Mouse (Mus musculus) heart, postnatal 0 days (tissue): ENCODE results near the gene Slc6a9. TPM values are rescaled to one million over a fixed set of nuclear protein-coding genes. Genes with fewer than 3 reads are reported as not detected.

ENCODE experiments used
- ATAC-seq: fragments of 200-750 bp; cut with Nextera tagmentation; 2 replicates; pipeline ENCODE4 v1.8.0; 2017; ENCODE audit warnings: low read depth, moderate number of reproducible peaks, moderate library complexity; ENCODE audit not compliant: insufficient read depth
- DNase-seq: peaks from one replicate; pipeline ENCODE4 v3.0.0-alpha.2; 2016; ENCODE audit warnings: low spot score
- H3K27ac ChIP-seq: fragments of 300-500 bp; sonication (generic); 2 replicates; pipeline ENCODE4 v1.5.1; 2014; ENCODE audit warnings: low read depth, mild to moderate bottlenecking
- H3K27me3 ChIP-seq: fragments of 300-500 bp; sonication (generic); 2 replicates; pipeline ENCODE4 v1.6.1; 2014; ENCODE audit warnings: low read length, mixed read lengths; ENCODE audit not compliant: control insufficient read depth, insufficient read depth
- H3K36me3 ChIP-seq: fragments of 300-500 bp; sonication (generic); replicated peaks from 2 replicates; pipeline ENCODE4 v1.6.1; 2014; ENCODE audit warnings: low read length, mixed read lengths; ENCODE audit not compliant: control insufficient read depth, insufficient read depth
- H3K4me1 ChIP-seq: fragments of 300-500 bp; sonication (generic); 2 replicates; pipeline ENCODE4 v1.6.1; 2014; ENCODE audit warnings: antibody characterized with exemption; ENCODE audit not compliant: control insufficient read depth, insufficient read depth
- H3K4me2 ChIP-seq: fragments of 300-500 bp; sonication (generic); 2 replicates; pipeline ENCODE4 v1.6.1; 2014; ENCODE audit warnings: low read depth, mild to moderate bottlenecking, low read length, moderate library complexity
- H3K4me3 ChIP-seq: fragments of 300-500 bp; sonication (generic); 2 replicates; pipeline ENCODE4 v1.5.1; 2014; ENCODE audit warnings: low read depth, low read length
- H3K9ac ChIP-seq: fragments of 300-500 bp; sonication (generic); replicated peaks from 2 replicates; pipeline ENCODE4 v1.6.1; 2014; ENCODE audit warnings: low read depth, low read length, mixed read lengths
- H3K9me3 ChIP-seq: fragments of 300-500 bp; sonication (generic); replicated peaks from 2 replicates; pipeline ENCODE4 v1.6.1; 2016; ENCODE audit warnings: low read length; ENCODE audit not compliant: control insufficient read depth
- CTCF ChIP-seq: IDR thresholded peaks from 2 replicates; pipeline ENCODE4 v1.5.1; 2016; ENCODE audit warnings: antibody characterized with exemption, control low read depth, low read depth
- EP300 ChIP-seq: IDR thresholded peaks from 2 replicates; pipeline ENCODE4 v1.6.1; 2016; ENCODE audit warnings: antibody characterized with exemption, low read depth
- WGBS: fragments of 180-500 bp; shearing (Covaris S2); extraction: QIAGEN DNeasy Blood & Tissue Kit; methylation state at CpG from one replicate; pipeline ENCODE4 v1.1.7; 2014; 5-methylcytosine and 5-hydroxymethylcytosine counted together
- polyA plus RNA-seq: library from polyadenylated mRNA; unstranded; fragments of >200 nt; fragmentation: Nextera tagmentation; extraction: Ambion mirVana; gene quantifications from 2 replicates; pipeline ENCODE4 v1.2.1, GENCODE M21; 2015
- total RNA-seq: library from RNA; depleted of rRNA; stranded (reverse); fragments of >200 nt; gene quantifications from 2 replicates; pipeline ENCODE4 v1.2.3, GENCODE M21; 2014; ENCODE audit warnings: low replicate concordance

Gene Slc6a9
- total and polyA plus RNA-seq, 2 experiments from 2014 or later, result 1.7 to 2.1 TPM

GRCm38 (mm10) chr4:117813591-117814192 is 20.6 kb upstream of the Slc6a9 start:
- Histone ChIP-seq H3K9ac (0 out of 2 replicates have a peak overlapping the region, but pooled peaks have one; percentile 15), H3K27me3 (no peaks in the 10 kb centered on the region), H3K4me1 (no peaks in the 10 kb centered on the region), H3K9me3 (no peaks in the 10 kb centered on the region), H3K4me3 (no peak overlapping the region), H3K27ac (no peak overlapping the region), H3K36me3 (no peaks in the 10 kb centered on the region), H3K4me2 (no peak overlapping the region)
- peak; percentile 20 for DNase-seq
- TF ChIP-seq CTCF (no peak), EP300 (no peak)
- 41% methylated on average over 9 of the region's 9 CpGs for WGBS
- ATAC-seq, result peak; percentile 55; the same call in 1 of the 2 replicates

DNA sequence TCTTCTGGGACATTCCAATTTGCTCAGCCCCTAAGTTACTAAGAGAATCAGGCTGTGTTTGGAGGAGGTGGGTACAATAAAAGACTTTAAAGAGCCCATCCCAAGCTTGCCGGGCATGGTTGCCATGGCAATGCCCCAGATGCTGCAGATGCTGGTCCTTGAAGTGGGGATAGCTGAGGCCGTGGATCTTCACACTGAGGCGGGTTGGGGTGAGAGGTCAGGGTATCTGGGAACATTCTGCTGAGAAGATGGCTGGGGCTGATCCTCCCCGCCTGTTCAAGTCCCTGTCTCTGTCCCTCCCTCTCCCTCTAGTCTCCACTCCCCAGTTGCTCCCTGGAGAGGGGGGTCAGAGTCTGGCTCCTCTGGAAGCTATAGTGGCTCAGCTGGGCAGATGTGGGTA is 20.0 kb upstream of the Slc6a9 start:
- Histone ChIP-seq H3K9ac (no peak overlapping the region), H3K4me2 (no peak overlapping the region), H3K27me3 (no peaks in the 10 kb centered on the region), H3K4me3 (no peak overlapping the region), H3K4me1 (no peaks in the 10 kb centered on the region), H3K36me3 (no peaks in the 10 kb centered on the region), H3K9me3 (no peaks in the 10 kb centered on the region), H3K27ac (no peak overlapping the region)
- DNase-seq, result no peak
- no peak for ATAC-seq
- TF ChIP-seq EP300, result no peak
- TF ChIP-seq CTCF, result no peak
- 70% methylated on average over 4 of the region's 4 CpGs for WGBS

DNA sequence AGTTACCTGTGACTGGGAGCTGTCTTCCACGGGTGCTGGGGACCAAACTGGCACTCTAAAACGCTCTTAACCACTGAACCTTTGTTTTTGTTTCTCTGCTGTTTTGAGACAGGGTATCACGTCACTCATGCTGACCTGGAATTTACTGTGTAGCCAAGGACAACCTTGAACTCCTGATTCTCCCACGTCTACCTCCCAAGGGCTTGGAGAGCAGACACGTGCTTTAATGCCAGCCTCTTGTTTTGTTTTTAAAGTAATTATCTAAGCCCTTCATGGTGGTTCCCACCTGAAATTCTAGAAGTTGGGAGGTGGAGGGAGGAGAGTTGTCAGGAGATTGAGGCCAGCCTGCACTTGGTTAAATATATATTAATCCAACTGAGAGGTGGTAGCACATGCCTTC is 17.5 kb upstream of the Slc6a9 start:
- Histone ChIP-seq H3K4me2 (no peak overlapping the region), H3K36me3 (no peaks in the 10 kb centered on the region), H3K4me1 (no peaks in the 10 kb centered on the region), H3K4me3 (no peak overlapping the region), H3K9me3 (no peaks in the 10 kb centered on the region), H3K27me3 (no peaks in the 10 kb centered on the region), H3K9ac (no peak overlapping the region), H3K27ac (no peak overlapping the region)
- TF ChIP-seq CTCF (no peak), EP300 (no peak)
- DNase-seq, result no peak
- 75% methylated on average over 5 of the region's 5 CpGs for WGBS
- no peak for ATAC-seq

DNA sequence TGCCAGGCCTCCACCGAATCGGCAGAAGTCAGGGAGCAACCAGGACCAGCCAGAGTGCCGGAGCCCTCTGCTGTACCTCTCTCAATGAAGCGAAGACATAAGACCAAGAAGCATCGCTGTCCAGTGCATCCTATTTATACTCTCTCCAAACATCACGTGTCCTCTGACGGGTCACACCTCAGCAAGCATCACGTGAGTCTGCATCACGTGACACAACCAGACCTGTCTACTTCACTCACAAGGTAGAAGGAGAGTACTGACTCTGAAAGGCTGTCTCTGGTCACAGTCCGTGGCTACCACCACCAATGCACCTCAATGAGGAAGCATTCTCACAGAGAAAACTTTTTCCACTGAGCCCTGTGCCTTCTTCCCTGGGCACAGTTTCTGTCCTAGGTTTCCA is 16.3 kb upstream of the Slc6a9 start:
- no peak for DNase-seq
- TF ChIP-seq CTCF (no peak), EP300 (no peak)
- no peak for ATAC-seq
- no peak overlapping the region for H3K4me2 ChIP-seq
- no peaks in the 10 kb centered on the region for H3K9me3 ChIP-seq
- no peaks in the 10 kb centered on the region for H3K36me3 ChIP-seq
- no peak overlapping the region for H3K4me3 ChIP-seq
- no peaks in the 10 kb centered on the region for H3K27me3 ChIP-seq
- 90% methylated on average over 10 of the region's 10 CpGs for WGBS
- no peak overlapping the region for H3K9ac ChIP-seq
- H3K27ac ChIP-seq, result no peak overlapping the region
- H3K4me1 ChIP-seq, result no peaks in the 10 kb centered on the region

GRCm38 (mm10) chr4:117828572-117829145 is 5.6 kb upstream of the Slc6a9 start:
- Histone ChIP-seq H3K27ac (no peak overlapping the region), H3K4me1 (peaks cover 18% of the 10 kb centered on the region), H3K27me3 (no peaks in the 10 kb centered on the region), H3K9me3 (no peaks in the 10 kb centered on the region), H3K36me3 (no peaks in the 10 kb centered on the region), H3K4me2 (no peak overlapping the region), H3K4me3 (no peak overlapping the region), H3K9ac (no peak overlapping the region)
- no peak for ATAC-seq
- no peak for DNase-seq
- WGBS, result 54% methylated on average over 8 of the region's 8 CpGs
- TF ChIP-seq EP300 (no peak), CTCF (no peak)
